Mouse (Mus musculus) CH12F3 (cell line): Measurements from ENCODE around the gene Rsl24d1.
"Not testable (repeated sequence)": the region's sequence is repeated elsewhere in the genome, so short reads cannot be mapped to it uniquely, and the experiment has no call there.

ENCODE experiments used
- in situ Hi-C: fragments of 300-500 bp; cut with MboI; formaldehyde crosslinking; loops from 2 replicates; pipeline ENCODE4 v1.14.3; 2020; ENCODE audit warnings: low sequenced_read_pairs

Rsl24d1 gene

DNA sequence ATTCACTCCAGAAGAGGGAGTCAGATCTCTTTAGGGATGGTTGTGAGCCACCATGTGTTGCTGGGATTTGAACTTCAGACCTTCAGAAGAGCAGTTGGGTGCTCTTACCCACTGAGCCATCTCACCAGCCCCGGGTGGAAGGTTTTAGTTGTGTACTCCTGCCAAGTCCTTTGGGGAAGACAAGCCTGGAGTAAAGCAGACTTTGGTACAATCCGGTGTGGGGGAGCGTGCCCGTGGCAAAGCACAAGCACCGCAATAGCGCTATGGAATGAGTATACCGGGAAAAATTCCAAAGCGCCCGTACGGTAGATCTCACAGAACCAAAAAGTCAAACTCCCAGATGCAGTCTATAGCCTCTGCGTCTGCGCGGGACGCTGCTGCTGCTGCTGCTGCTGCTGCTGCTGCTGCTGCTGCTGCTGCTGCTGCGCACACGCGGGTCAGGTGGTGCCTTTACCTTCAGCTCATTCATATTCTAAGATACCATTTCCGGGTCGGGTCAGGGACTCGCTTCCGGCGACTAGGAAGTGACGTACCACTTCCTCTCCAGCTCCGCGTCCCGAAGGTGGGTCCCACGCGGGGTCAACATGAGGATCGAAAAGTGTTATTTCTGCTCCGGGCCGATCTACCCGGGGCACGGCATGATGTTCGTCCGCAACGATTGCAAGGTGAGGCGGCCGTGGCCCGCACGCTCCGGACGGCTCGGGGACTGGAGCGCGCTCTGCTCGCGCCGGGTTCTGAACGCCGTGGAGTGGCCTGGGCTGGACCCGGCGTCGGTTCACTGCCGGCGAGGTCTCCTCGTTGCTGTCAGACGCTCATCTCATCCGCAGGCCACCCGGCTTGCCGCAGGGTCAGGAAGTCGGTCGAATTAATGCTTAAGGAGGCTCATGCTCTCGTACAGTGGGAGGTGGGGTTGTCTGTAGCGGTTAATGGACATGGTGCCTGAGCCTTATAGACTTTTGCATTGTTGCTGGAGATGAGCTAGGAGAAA is at the start of gene Rsl24d1:
Gene Rsl24d1, plus strand, starts transcription at position 508 of the 988 bp plus-strand sequence.
- in situ Hi-C loops, result no loop called here

DNA sequence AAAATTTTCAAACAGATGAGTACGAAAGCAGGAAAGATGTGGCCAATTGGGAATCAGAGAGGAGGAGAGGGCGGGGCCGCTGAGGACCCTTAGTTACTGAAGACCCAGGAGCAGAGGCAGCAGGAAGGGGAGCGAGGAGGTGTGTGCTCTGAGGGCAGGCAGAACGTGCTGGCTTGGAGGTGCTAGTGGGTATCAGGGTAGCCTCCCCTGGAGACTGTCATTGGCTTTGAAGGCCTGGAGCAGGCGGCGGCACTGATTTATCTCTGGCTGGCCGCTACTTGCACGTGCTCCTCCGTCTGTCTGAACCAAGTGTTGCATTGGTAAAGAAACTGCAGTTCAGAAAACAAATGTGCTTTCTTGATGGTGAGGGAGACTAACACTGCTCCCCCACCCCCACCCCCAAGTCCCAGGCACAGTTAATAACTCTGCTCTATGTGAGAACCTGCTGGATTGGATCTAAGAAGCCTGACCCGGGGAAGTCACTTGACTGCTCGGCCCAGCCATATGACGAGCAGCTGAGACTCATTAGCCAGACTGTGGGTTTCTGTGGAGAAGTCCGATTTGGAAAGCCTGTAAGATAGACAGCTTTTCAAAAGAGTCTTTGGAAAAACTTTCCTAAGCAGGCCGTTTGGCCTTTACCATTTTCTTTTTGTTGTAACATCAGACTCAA is 49.5 kb upstream of the Rsl24d1 start:
- in situ Hi-C loops, result no loop called here

DNA sequence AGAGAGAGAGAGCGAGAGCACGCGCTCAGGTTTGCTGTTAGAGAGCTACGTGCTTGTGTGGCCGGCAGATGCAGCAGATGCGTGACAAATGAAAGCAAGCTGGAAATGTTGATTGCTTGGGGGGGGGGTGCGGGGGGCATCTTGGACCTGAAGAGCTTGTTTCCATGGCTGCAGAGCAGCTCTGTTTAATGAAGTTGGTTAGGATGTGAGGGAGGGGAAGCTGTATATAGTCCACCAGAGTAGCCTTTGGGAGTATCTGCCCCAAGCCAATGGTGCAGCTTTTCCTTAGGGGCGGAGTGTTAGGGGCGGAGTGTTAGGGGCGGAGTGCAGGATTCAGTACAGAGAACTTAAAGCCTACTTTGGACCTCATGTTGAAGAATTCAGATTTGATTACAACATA is 46.1 kb upstream of the Rsl24d1 start:
- in situ Hi-C loops, result no loop called here

DNA sequence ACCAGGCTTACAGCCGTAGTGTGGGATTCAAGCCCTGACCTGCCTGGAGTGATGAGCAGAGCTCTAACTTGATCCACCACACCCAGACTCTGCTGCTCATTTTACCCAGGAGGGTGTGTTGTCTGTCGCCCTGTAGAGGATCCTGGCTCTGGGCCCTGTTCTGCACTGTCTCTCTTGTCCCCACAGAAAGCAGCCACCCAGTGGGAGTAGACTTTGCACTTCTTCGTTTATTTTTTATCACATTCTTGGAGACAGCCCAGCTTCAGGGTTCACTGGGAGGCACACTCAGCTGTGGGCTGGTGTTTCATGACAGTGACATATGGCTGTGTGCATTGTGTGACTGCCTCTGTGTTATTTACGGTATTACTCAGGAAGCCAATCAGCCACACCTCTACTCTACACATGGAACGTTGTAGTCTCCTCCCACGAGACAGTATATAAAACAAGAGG is 45.0 kb upstream of the Rsl24d1 start:
- in situ Hi-C loops, result no loop called here

DNA sequence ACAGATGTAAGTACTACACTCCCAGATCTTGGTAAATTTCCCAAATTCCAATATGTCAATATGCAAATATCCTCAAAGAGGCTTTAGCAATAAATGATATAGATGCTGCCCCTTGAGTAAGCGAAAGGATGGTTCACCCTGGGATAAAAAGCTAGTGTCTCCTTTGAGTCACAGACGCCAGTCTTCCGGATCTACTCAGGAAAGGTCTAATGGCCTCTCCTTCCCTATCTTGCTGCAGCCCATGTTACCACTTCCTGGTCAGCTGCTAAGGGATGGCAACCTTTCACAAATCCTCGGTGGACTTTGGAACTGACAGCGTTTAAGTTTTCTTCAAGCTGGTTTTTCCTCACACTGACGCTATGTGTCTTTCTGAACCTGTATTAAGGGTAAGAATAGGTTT is 44.5 kb upstream of the Rsl24d1 start:
- in situ Hi-C loops, result no loop called here

DNA sequence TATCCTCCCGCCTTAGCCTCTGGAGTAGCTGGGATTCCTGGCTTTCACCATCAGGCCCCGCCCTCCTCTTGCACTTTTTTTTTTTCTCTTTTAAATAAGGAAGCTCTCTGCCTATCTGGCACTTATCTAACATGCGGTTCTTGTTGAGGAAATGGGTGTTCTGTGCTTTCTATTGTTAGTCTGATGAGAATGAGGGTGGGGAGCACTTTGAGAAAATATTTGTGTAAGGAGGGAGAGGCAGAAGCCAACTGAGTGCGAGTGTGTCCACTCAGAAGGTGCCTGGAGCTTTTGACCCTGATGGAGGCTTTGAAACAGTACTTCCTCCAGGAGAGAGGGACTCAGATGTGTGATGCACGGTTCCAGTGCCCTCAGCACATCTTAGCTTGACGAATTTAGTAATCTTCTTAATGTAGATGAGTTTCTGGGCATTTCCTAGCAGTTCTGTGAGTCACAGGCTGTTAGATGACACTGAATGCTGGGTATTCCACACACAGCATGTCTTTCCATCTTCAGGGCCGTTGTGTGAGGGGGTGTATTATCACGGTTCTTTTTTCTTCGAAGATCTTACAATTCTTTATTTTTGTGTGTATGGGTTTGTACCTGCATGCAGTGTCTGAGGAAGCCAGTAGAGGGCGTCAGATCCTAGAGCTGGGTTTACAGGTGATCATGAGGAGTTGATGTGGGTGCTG is 42.1 kb upstream of the Rsl24d1 start:
- in situ Hi-C loops, result no loop called here

DNA sequence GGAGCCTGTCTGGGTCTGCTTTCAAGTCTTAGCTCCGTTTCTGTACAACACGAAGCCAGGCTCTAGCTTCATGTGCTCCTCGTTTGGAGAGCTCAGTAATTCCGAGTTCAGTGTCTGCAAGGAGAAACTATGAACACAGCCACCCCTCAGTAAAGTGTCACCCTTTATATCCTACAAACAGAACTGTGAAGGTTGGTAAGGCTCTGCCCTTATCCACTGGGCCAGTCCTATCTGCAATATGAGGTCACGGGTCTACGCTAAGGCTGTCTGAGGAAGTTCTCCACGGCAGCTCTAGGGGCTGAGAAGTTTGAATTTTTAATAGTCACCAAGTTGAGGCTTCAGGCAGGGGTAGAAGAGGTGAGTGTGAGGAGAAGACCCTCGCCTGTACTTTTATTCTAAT is 40.8 kb upstream of the Rsl24d1 start:
- in situ Hi-C loops, result no loop called here

DNA sequence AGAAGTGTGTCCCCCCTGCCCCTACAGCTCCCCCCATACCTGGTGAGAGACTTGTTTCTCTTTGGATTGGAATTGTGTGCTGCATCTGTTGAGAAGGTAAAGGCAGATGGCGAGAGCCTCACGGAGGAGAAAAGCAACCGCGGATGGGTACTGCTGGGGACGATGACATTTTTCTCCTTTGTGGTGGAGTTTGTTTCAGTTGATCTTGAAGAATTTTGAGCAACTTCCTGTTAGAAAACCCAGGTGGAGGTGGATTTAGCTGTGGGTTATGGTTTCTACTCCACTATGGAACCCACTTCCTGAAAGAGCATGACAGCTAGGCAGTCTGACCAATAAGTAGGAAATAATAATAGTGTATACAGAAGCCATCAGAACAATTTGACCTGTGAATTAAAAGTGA is 40.1 kb upstream of the Rsl24d1 start:
- in situ Hi-C loops, result no loop called here

DNA sequence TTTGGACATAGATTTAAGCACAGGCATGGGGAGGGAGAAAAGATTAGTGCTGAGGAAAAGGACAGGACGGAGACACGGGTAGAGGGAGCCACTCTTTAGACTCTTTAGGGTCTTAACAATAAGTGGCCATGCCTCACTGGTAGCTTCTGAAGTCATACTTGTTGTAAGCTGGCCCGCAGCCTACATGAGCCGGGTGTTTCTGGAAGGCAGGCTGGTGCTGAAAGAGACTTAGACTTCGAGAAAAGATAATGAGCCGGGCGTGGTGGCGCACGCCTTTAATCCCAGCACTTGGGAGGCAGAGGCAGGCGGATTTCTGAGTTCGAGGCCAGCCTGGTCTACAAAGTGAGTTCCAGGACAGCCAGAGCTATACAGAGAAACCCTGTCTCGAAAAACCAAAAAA is 33.9 kb upstream of the Rsl24d1 start:
- in situ Hi-C loops, result not testable (repeated sequence)

DNA sequence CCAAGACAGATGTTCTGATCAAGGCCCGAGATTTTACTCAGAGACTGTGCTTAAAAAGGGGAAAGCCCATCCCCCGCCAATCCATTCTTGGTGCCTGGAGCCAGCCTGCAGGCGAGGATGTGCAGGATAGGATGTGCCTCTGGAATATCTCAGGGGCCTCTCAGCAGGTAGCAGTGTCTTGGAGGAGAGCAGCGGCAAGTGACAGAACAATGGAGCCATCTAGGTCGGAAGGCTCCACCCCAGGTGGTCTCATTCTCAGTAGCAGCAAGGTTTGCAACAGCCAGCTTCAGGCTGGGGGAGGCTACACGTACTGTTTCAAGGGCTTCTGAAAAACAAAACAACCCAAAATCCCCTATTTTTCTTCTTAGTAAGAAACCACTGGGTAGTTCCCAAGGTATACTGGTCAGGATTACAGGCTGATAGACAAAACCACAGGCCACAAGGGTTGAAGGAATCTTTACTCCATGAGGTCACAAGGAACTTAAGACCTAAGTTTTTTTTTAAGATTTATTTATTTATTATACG is 33.4 kb upstream of the Rsl24d1 start:
- in situ Hi-C loops, result no loop called here

DNA sequence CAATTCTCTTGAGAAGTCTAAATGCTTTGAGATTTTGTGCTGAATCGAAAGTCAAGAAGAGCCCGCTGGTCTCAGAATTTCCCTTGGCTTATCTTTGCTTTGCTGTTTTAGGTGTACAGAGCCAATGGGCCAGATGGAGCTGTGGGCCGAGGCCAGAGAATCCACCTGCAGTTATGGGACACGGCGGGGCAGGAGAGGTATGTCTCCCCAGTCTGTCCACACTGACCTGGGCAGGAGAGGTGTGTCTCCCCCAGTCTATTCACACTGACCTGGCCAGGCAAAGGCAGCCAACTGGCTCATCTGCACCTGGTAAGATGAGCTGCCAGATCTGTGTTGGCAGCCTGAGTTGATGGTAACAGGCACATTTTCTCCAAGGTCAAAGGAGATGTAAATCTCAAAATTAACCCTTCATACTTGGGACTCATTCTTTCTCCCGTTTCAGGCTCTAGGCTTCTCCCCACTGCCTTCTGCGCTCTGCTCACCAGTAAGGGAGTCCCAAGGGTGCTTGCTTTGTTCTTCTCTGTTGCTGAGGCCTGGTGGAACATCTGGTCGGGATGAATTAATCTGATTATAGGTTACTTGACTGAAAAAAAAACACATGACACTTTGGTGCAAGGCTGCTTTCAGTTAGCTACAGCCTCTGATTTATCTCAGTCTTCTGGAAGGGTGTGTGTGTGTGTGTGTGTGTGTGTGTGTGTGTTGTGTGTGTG is 30.8 kb upstream of the Rsl24d1 start:
- in situ Hi-C loops, result no loop called here

DNA sequence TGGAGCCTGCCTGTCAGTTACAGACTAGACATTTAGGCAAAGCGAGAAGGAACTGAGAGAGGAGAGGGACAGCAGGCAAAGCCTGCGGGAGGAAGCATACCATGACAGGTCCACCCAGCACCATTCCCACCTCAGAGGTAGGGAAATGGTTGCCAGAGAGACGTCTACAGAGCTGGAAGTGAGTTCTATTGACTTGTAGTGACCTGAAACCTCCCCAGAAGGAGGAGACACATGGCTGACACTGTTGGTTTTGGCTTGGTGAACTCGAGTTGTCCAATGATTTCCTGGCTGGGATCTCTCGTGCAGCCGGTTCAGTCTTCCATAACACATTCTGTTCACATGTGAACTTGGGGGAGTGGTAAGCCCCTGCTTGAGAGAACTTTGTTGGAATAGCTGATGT is 29.3 kb upstream of the Rsl24d1 start:
- in situ Hi-C loops, result no loop called here

DNA sequence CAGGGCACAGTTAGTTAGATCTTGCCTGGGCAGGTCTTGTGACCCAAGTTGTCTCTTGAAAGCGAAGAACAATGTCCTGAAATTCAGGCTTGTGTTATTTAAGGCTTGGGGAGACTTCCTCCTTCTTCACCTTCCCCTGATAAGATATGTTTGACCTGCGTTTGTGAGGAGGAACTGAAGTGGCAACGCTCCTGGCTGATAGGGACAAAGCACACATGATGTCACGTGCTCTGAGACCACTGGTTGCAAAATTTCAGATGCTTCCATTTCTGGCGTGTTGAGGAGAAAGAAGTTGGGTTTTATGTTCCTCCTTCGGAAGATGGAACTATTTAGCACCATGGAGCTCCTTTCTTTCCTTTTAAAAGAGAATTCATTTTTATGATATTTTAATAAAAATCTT is 27.4 kb upstream of the Rsl24d1 start:
- in situ Hi-C loops, result no loop called here

DNA sequence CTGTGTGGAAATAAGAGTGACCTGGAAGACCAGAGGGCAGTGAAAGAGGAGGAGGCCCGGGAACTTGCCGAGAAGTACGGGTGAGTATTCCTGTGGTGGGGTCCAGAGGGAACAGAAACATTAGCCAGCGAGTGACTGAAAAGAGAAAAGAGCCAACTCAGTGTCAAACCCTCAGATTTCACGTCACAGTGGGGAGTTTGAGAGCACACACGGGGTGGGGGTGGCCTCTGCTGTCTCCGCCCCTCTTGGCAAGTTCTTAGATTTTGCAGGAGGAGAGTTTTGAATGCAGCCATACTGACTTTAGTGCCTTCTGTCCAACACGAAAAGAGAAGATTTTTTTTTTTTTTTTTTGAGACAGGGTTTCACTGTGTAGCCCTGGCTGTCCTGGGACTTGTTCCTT is 26.1 kb upstream of the Rsl24d1 start:
- in situ Hi-C loops, result no loop called here

DNA sequence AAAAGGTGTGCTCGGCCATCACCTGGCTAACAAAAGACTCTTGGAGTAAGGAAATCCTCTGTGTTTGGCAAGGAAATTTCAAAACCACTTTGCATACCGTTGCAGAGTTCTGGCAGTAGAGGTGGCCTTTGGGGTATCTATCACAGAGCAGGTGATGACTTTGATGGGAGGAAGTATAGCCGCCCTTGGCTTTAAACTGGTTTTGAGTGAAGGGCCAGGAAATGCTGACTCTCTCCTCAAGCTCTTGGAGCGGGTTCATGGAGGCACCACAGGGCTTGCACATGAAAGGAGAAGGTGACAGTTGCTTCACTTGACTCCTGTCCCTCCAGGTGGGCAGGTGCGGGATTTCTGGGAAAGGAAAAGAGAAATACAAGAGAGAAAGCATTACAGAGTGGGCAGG is 25.6 kb upstream of the Rsl24d1 start:
- in situ Hi-C loops, result no loop called here

DNA sequence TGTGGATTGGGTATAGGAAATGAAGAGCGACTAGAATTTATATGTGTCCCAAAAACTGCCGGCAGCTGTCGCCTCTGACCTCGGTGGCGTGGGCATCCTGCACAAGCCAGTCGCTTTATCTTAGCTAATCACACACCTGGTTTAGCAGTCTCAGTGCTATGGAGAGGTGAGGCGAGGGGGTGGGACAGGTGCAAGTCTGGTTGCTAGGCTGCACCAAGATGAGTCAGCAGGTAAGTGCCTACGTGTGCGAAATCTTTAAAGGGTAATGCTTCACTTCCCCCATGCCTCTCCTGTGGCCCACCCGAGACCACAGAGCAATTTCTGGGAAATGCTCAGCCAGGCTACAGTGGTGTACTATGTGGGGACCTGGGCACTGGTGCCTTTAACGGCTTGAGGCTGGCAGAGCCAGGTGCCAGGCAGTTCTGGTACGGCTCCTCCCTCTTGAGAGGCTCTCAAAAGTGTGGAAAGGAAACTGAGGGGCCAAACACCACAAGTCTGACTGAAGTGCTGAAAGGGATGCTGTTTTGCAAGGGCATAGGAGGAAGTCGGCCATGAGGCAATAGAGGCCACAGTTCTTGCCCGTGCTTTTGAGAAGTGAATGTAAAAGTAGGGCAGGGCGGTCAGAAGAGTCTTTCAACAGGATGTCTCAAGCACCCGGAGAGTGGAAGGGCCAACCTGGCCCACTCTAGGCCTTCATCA is 23.9 kb upstream of the Rsl24d1 start:
- in situ Hi-C loops, result no loop called here

DNA sequence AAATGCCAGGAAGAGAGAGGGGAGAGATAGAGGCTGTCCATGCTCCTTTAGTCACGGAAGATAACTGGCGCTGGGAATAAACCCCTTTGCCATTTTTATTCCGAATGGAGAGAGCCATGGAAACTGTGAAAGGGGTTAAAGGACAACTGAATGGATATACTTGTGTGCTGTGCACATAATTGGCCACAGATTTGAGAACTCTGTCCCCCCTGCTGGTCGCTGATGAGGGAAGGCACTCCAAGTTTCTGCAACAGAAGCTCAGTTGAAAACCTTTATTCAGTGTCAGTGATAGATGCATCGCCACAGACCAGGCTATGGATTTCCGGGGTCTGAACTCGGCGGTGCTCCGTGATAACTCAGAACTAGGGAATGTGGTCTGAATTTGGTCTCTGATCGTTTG is 23.1 kb upstream of the Rsl24d1 start:
- in situ Hi-C loops, result loop anchor here (10.0 kb wide), 2 partner anchors 45 to 125 kb away; partner anchors contain the start of genes Pigb and Rab27a

DNA sequence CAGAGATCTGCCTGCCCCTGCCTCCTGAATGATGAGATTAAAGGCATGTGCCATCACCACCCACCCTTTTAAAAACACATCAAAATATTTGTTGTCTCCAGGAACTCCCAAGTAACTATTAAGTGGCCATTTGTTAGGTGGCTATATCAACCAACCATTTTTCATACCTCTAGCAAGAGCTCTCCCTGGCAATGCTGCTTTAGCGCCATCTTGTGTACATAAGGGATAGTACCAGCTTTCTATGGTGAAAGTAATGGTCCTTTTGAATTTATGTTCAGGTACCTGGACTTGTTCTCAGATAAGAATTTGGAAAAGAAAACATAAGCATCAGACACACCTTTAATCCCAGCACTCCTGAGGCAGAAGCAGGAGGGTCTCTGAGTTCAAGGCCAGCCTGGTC is 21.5 kb upstream of the Rsl24d1 start:
- in situ Hi-C loops, result loop anchor here (10.0 kb wide), 2 partner anchors 47 to 127 kb away; partner anchors contain the start of genes Pigb and Rab27a

DNA sequence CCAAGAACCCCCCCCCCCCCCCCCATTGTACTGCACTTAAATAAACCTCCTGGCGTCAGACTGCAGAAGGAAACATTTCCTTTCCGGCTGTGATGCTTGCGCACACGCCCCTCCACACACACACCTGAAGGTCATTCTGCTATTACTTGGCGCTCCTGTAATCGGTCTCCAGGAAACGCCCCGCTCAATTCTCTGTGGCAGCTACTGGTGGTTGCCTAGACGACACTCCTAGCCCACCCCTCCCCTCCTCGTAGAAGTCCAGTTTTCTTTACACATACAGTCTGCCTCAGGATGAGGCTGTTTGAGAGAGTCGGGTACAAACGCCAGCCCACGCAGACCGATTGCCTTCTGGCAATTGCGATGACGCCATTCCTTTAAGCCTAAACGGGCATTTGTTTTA is 18.6 kb upstream of the Rsl24d1 start:
- in situ Hi-C loops, result loop anchor here (10.0 kb wide), 2 partner anchors 50 to 130 kb away; partner anchors contain the start of genes Pigb and Rab27a

DNA sequence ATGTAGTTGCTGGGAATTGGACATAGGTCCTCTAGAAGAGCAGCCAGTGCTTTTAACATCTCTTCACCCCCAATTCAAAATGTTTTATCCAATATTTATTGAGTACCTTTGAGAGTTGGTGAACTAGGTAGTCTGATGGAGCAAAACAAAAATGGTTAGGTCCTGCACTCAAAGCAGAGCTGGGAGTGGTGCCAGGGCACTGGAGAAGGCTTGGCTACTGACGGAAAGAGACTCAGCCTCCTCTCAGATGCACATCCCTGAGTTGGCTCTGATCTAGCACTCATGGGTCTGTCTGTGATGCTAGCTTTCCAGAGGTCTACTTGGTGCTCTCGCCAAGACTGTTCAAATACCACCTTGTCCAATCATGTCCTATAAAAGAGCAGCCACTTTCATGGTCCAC is 15.3 kb upstream of the Rsl24d1 start:
- in situ Hi-C loops, result loop anchor here (10.0 kb wide), 2 partner anchors 53 to 133 kb away; partner anchors contain the start of genes Pigb and Rab27a
